Mouse (Mus musculus) kidney, postnatal 0 days (tissue): ENCODE measurements at regions not wholly inside any gene's neighbourhood (a gene's known extent, or its start where the extent isn't known, plus 50 kb on each side); places are given as distances from the start of the nearest gene placed in this dataset.

Experiments used
- ATAC-seq: fragments of 200-750 bp; cut with Nextera tagmentation; replicated peaks from 2 replicates; pipeline ENCODE4 v1.8.0; 2017; ENCODE audit warnings: low read depth, moderate number of reproducible peaks, moderate TSS enrichment, moderate library complexity; ENCODE audit not compliant: low FRiP score
- DNase-seq: peaks from one replicate; pipeline ENCODE4 v3.0.0-alpha.2; 2016; ENCODE audit warnings: low spot score
- H3K27ac ChIP-seq: fragments of 300-500 bp; sonication (generic); 2 replicates; pipeline ENCODE4 v1.5.1; 2014; ENCODE audit warnings: mild to moderate bottlenecking
- H3K27me3 ChIP-seq: fragments of 300-500 bp; sonication (generic); 2 replicates; pipeline ENCODE4 v1.6.1; 2014; ENCODE audit warnings: low read length, mixed read lengths; ENCODE audit not compliant: insufficient read depth
- H3K36me3 ChIP-seq: fragments of 300-500 bp; sonication (generic); 2 replicates; pipeline ENCODE4 v1.6.1; 2014; ENCODE audit warnings: low read length, mixed read lengths; ENCODE audit not compliant: insufficient read depth
- H3K4me1 ChIP-seq: fragments of 300-500 bp; sonication (generic); replicated peaks from 2 replicates; pipeline ENCODE4 v1.6.1; 2014; ENCODE audit warnings: antibody characterized with exemption, low read length, mixed read lengths; ENCODE audit not compliant: insufficient read depth
- H3K4me2 ChIP-seq: fragments of 300-500 bp; sonication (generic); 2 replicates; pipeline ENCODE4 v1.6.1; 2014; ENCODE audit warnings: mild to moderate bottlenecking, low read length, moderate library complexity, mixed read lengths
- H3K4me3 ChIP-seq: fragments of 300-500 bp; sonication (generic); replicated peaks from 2 replicates; pipeline ENCODE4 v1.5.1; 2014; ENCODE audit warnings: low read depth, low read length
- H3K9ac ChIP-seq: fragments of 300-500 bp; sonication (generic); 2 replicates; pipeline ENCODE4 v1.6.1; 2014; ENCODE audit warnings: low read depth, low read length
- H3K9me3 ChIP-seq: fragments of 300-500 bp; sonication (generic); replicated peaks from 2 replicates; pipeline ENCODE4 v1.6.1; 2016; ENCODE audit warnings: low read length, inconsistent platforms, mixed read lengths
- CTCF ChIP-seq: IDR thresholded peaks from 2 replicates; pipeline ENCODE4 v1.5.1; 2016; ENCODE audit warnings: antibody characterized with exemption, low read depth, mild to moderate bottlenecking, moderate library complexity
- WGBS: fragments of 180-500 bp; shearing (Covaris S2); extraction: QIAGEN DNeasy Blood & Tissue Kit; methylation state at CpG from one replicate; pipeline ENCODE4 v1.1.7; 2014; 5-methylcytosine and 5-hydroxymethylcytosine counted together

DNA sequence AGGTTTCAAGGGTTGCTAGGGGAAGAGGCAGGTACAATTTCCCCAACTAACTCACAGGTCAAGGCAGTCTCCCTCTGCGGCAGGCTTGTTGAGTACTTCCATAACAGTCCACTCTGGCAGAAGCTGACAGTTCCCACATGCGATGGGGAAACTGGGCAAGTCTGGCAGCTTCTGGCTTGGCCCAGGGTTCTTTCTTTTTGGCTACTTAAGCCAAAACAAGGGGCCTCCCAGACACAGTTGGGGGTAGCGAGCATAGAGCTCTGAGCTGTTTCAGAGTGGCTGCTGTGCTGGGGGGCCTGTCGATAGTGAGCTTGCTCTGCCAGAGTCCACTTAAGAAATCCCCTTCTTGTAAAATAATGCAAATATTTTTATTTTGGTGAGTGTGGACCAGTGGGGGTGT, 150.8 kb upstream of the Lemd2 start:
- WGBS = over 99% methylated on average over 4 of the region's 4 CpGs
- no peak overlapping the region for H3K9ac ChIP-seq

DNA sequence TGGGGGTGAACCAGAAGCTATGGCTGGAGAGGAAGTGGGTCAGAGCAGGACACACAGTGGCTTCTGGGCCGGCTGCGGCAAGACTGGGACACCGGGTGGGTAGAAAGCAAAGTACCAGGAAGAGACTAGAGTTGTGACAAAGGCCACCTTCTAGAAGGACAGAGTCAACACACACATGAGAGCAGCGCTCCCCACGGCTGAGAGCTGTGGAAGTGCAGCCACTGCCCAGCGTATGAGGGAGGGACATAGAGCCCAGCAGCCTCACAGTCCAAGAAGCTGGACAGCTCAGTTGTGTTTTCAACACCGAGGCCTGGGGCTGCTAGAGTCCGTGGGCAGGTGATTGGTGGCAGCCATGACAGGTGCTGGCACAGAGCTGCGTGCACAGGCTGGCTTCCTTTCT, 145.6 kb upstream of the Lemd2 start:
- no peaks in the 10 kb centered on the region for H3K27me3 ChIP-seq
- DNase-seq (no peak), ATAC-seq (no peak)
- no peaks in the 10 kb centered on the region for H3K36me3 ChIP-seq
- no peak overlapping the region for H3K9ac ChIP-seq
- 85% methylated on average over 9 of the region's 9 CpGs for WGBS
- no peak overlapping the region for H3K4me2 ChIP-seq
- no peak for TF ChIP-seq CTCF
- H3K9me3 ChIP-seq = no peaks in the 10 kb centered on the region
- no peak overlapping the region for H3K27ac ChIP-seq
- H3K4me1 ChIP-seq = no peaks in the 10 kb centered on the region
- H3K4me3 ChIP-seq = no peak overlapping the region

More for the DNA sequence above, 150.8 kb upstream of the Lemd2 start:
- no peak for ATAC-seq
- no peak for TF ChIP-seq CTCF
- H3K27ac ChIP-seq = no peak overlapping the region
- no peak for DNase-seq
- no peak overlapping the region for H3K4me3 ChIP-seq
- H3K36me3 ChIP-seq = no peaks in the 10 kb centered on the region
- H3K4me1 ChIP-seq = no peaks in the 10 kb centered on the region
- H3K9me3 ChIP-seq = no peaks in the 10 kb centered on the region
- H3K27me3 ChIP-seq = no peaks in the 10 kb centered on the region
- no peak overlapping the region for H3K4me2 ChIP-seq

DNA sequence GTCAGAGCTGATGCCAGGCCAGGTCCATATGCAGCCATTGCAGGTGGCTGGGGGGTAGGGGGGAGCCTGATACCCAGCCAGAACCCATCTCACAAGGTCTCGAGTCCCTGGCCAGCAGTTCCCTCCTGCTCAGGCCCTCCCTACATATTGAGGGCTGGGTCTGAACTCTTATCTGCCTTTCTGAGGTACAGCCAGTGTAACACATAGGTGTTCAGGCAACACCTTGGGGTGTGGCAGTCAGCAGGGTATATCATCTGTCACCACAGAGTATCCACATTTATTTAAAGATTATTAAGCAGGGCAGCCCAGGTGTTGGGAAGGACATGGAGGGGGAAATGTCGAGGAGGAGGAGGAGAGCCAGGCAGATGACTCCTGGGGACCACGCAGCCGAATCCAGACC, 145.2 kb upstream of the Lemd2 start:
- H3K9me3 ChIP-seq = no peaks in the 10 kb centered on the region
- no peak for DNase-seq
- H3K9ac ChIP-seq = no peak overlapping the region
- no peaks in the 10 kb centered on the region for H3K36me3 ChIP-seq
- no peak overlapping the region for H3K27ac ChIP-seq
- H3K4me3 ChIP-seq = no peak overlapping the region
- 86% methylated on average over 4 of the region's 4 CpGs for WGBS
- ATAC-seq = no peak
- TF ChIP-seq CTCF = no peak
- H3K4me2 ChIP-seq = no peak overlapping the region
- no peaks in the 10 kb centered on the region for H3K27me3 ChIP-seq
- no peaks in the 10 kb centered on the region for H3K4me1 ChIP-seq

DNA sequence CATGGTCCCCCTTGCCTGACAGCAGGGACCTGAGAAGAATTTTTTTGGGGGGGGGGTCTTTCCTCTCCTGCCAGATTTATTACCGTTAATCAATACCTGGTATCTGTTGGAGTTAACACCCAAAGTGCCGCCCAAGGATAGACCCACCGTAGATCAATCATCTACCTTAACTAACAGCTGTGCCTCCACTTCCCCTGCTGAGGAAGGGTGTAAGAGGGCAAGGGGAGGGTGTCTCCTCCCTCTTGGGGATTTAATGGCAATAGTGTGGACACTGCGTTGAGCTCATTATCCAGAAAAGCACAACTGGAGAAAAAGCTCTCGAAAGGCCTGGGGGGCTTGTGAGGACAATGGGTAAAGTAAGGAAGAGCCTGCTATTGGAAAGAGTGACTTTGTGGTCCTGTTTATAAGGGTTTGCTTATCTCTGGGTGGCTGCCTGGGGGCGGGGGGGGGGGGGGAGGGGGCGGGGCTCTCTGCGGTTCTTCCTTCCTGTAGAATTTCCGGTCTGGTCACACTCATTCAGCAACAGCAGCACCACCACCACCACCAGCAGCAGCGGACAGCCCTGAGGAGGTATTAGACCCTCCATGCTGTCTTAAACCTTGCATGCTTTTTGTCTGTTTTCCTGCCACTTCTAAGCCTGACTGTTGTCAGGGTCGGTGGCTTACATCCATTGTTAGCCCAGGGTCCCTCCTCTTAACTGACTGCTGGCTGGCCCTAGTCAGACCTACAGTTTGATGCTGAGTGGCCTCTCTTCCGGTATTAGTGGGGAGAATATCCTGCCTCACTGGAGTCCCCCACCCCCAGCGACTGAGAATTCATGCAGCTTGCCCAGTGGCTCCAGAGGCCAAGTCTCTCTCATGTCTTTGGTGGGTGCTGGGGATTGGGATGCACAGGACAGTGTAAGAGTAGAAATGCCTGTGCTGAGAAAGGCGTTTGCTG, 138.0 kb upstream of the Lemd2 start:
- H3K27ac ChIP-seq = no peak overlapping the region
- no peaks in the 10 kb centered on the region for H3K27me3 ChIP-seq
- no peak overlapping the region for H3K4me3 ChIP-seq
- no peak overlapping the region for H3K9ac ChIP-seq
- no peak overlapping the region for H3K4me2 ChIP-seq
- no peaks in the 10 kb centered on the region for H3K9me3 ChIP-seq
- no peaks in the 10 kb centered on the region for H3K4me1 ChIP-seq
- 49% methylated on average over 14 of the region's 14 CpGs for WGBS
- no peak for DNase-seq
- no peaks in the 10 kb centered on the region for H3K36me3 ChIP-seq
- no peak for ATAC-seq
- no peak for TF ChIP-seq CTCF

DNA sequence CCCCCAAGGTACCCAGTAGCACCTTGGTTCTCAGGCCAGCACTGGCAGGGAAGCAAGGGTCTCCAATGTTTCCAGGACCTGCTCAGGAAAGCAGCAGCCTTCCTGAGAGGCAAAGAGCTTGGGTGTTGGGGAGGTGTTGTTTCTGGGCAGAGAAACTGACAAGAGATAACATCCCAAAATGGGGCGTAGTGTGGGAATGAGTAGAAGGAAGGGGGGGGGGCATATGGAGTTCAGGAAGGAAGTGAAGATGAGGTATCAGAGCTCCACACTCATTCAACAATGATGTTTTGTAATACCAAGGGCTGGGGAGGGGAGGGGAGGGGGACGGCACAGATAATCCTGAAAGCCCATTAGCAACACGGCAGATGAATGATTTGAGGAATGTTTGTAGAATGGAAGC, 135.6 kb upstream of the Lemd2 start:
- H3K27me3 ChIP-seq = no peaks in the 10 kb centered on the region
- no peak overlapping the region for H3K4me2 ChIP-seq
- no peak for DNase-seq
- peaks cover 9% of the 10 kb centered on the region; the same call in 1 of the 2 replicates for H3K4me1 ChIP-seq
- H3K36me3 ChIP-seq = no peaks in the 10 kb centered on the region
- no peak overlapping the region for H3K27ac ChIP-seq
- H3K9ac ChIP-seq = no peak overlapping the region
- H3K9me3 ChIP-seq = no peaks in the 10 kb centered on the region
- H3K4me3 ChIP-seq = no peak overlapping the region
- ATAC-seq = no peak
- 86% methylated on average over 3 of the region's 3 CpGs for WGBS
- no peak for TF ChIP-seq CTCF

DNA sequence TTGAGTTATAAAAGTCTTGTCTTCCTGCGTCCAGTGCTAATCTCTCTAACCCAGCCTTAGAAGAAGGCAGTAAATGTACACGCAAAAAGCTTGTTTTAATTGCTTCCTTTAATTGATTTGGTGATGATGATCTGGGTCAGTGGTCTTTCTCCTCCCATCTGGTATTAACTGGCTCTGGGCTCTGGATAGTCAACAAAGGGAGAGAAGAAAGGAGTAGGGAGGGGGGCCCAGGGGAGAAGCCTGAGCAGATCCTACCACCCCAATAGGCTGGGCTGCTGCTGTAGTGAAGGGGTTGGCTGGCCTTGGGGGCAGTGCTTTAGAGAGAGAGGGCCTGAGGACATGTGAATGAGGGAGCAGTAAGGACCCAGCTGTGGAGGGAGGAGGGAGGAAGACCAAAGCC, 135.0 kb upstream of the Lemd2 start:
- H3K27ac ChIP-seq = no peak overlapping the region
- no peak overlapping the region for H3K4me2 ChIP-seq
- no peak overlapping the region for H3K4me3 ChIP-seq
- H3K4me1 ChIP-seq = peaks cover 9% of the 10 kb centered on the region; the same call in 1 of the 2 replicates
- no peaks in the 10 kb centered on the region for H3K27me3 ChIP-seq
- no peaks in the 10 kb centered on the region for H3K36me3 ChIP-seq
- H3K9me3 ChIP-seq = no peaks in the 10 kb centered on the region
- WGBS = 21% methylated on average over 2 of the region's 2 CpGs
- no peak for TF ChIP-seq CTCF
- DNase-seq (no peak), ATAC-seq (no peak)
- H3K9ac ChIP-seq = no peak overlapping the region
